9 mouse cellular contexts compared by ENCODE assay signal in the genomic region with DNA sequence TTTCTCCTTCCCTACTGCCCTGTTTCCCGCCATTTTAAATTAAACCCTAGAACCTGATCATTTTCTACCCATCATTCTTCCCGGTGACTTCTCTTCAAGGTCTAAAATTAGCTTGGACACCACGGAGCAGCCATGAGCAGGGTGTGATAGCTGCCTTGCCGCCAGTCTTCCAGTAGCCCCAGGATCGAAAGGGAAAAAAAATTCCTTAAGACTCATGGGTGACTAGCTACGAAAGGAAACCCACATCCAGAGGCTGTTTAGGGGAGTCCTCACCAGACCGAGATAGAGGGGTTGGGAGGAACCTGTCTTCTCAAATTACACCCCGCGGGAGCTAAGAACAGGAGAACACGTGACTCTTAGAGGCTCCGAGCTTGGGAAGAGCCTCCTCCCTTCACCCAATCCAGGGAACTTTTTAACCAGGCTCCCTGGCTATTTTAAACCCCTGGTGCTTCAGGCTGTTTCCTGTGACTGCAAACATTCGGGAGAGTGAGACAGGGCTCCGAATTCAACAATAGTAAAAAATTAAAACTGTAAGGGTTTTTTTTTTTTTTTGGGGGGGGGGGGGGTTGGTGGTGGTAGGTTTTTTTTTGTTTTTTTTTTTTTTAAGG. TPM values are rescaled to one million over a fixed set of nuclear protein-coding genes. Genes with fewer than 3 reads are reported as not detected.
DNase-seq lines count a peak whose midpoint lies in the region; ATAC-seq lines count a peak whose summit lies in the region.
"Had no signal": no experiment of that assay in that cellular context is flagged by ENCODE, and none has a peak within 500 bp of the region (broad histone marks: within the 10 kb centered on the region; RNA-seq: fewer than 3 reads in every experiment).

No protein-coding gene starts in this region.

- peaks cover 20% of the 10 kb centered on the region for H3K4me1 ChIP-seq in heart, embryonic 12.5 days (replicated peaks)
- peaks cover 18% of the 10 kb centered on the region for H3K4me1 ChIP-seq in kidney, embryonic 14.5 days (ENCODE audit: control insufficient read depth, insufficient read depth, low read length)

- under 1% methylated on average over 13 of the region's 13 CpGs for WGBS in heart, embryonic 12.5 days
- WGBS in kidney, embryonic 14.5 days = 1% methylated on average over 13 of the region's 13 CpGs

- peak overlapping the region; percentile 67 for H3K9ac ChIP-seq in heart, embryonic 12.5 days
- peak overlapping the region; percentile 44 for H3K9ac ChIP-seq in kidney, embryonic 14.5 days (ENCODE audit: low read depth, low read length)

- H3K9me3 ChIP-seq in heart, embryonic 12.5 days (replicated peaks) = no peaks in the 10 kb centered on the region
- H3K9me3 ChIP-seq in kidney, embryonic 14.5 days (ENCODE audit: control insufficient read depth, low read length) = no peaks in the 10 kb centered on the region
- H3K9me3 ChIP-seq: G1E had no signal

- no peak for DNase-seq in frontal cortex, postnatal 36 days (ENCODE audit: low spot score in 2 of 2)
- peak; percentile 83 for DNase-seq in embryo, embryonic 10 days (ENCODE audit: low spot score)
- peak; percentile 32 for DNase-seq in lung, postnatal 14 days
- DNase-seq in skeletal muscle tissue, adult 2 months (ENCODE audit: low read depth, low spot score) = peak; percentile 64
- no peak for DNase-seq in frontal cortex, postnatal 25 days (ENCODE audit: low spot score in 2 of 2)

- peak overlapping the region; percentile 50 for H3K4me3 ChIP-seq in heart, embryonic 12.5 days
- H3K4me3 ChIP-seq in kidney, embryonic 14.5 days (ENCODE audit: low read length) = peak overlapping the region; percentile 42

- no peaks in the 10 kb centered on the region for H3K36me3 ChIP-seq in heart, embryonic 12.5 days
- H3K36me3 ChIP-seq in kidney, embryonic 14.5 days (ENCODE audit: control insufficient read depth, insufficient read depth, low read length) = no peaks in the 10 kb centered on the region
- H3K36me3 ChIP-seq: G1E had no signal

- peak overlapping the region; percentile 85 for H3K27ac ChIP-seq in heart, embryonic 12.5 days (ENCODE audit: poor library complexity, severe bottlenecking)
- peak overlapping the region; percentile 67; the same call in 1 of the 2 replicates for H3K27ac ChIP-seq in kidney, embryonic 14.5 days (ENCODE audit: low read depth, low read length)

- H3K4me2 ChIP-seq in heart, embryonic 12.5 days = peak overlapping the region; percentile 72
- H3K4me2 ChIP-seq in kidney, embryonic 14.5 days (replicated peaks; ENCODE audit: low read depth, low read length) = peak overlapping the region; percentile 68

- no peaks in the 10 kb centered on the region for H3K27me3 ChIP-seq in heart, embryonic 12.5 days (replicated peaks)
- H3K27me3 ChIP-seq in kidney, embryonic 14.5 days (ENCODE audit: control insufficient read depth, insufficient read depth, low read length) = no peaks in the 10 kb centered on the region

- ATAC-seq in frontal cortex, adult (ENCODE audit: low TSS enrichment) = peak; percentile 96
- peak; percentile 80 for ATAC-seq in heart, embryonic 12.5 days (ENCODE audit: insufficient number of reproducible peaks, low FRiP score)
- ATAC-seq in kidney, embryonic 14.5 days (ENCODE audit: low FRiP score, low TSS enrichment) = peak; percentile 92

RNA-seq across cellular contexts. Expression of a gene that starts 5.0 kb away (rescaled TPM):
- 3.7 and 3.9 TPM in 2 replicates for polyA plus RNA-seq in heart, embryonic 12.5 days (2016; fragmentation: Nextera tagmentation; extraction: Ambion mirVana)
- 3.4 and 6.9 TPM in 2 replicates for polyA plus RNA-seq in kidney, embryonic 14.5 days (2014; fragmentation: Nextera tagmentation; extraction: Ambion mirVana)
- polyA plus RNA-seq: G1E had no signal

Comparison
In these comparisons a context has a peak if more than half of its experiments do, and no peak if none do; other contexts are left out.
1. DNase-seq: peak in embryo, embryonic 10 days (single experiment), lung, postnatal 14 days (single experiment) and skeletal muscle tissue, adult 2 months (single experiment); none in frontal cortex, postnatal 36 days (0 of 2) and frontal cortex, postnatal 25 days (0 of 2).
2. Peak in every context shown above with its lines, with median percentiles within 50 percentile points of each other: ATAC-seq.